Mouse (Mus musculus): ENCODE results near the gene Ggt1.
A peak's percentile ranks its signal among the peaks of the same experiment; 100 is the strongest.

The Ggt1 gene

DNA sequence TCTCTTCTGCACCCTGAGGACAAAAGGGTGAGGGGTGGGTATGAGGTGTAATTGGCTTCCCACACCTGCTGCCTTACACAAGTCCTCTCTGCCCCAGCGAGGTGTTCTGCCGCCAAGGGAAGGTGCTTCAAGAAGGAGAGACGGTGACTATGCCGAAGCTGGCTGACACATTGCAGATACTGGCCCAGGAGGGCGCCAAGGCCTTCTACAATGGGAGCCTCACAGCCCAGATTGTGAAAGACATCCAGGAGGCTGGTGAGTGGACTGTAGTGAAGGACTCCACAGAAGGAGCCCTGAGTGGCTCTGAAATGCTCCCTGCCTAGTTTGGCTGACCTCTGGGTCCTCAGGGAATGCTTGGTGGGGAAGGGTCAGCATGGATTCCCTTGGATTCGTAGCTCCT lies 17.7 kb downstream of the Ggt1 start:
- DNase-seq, result no peak

DNA sequence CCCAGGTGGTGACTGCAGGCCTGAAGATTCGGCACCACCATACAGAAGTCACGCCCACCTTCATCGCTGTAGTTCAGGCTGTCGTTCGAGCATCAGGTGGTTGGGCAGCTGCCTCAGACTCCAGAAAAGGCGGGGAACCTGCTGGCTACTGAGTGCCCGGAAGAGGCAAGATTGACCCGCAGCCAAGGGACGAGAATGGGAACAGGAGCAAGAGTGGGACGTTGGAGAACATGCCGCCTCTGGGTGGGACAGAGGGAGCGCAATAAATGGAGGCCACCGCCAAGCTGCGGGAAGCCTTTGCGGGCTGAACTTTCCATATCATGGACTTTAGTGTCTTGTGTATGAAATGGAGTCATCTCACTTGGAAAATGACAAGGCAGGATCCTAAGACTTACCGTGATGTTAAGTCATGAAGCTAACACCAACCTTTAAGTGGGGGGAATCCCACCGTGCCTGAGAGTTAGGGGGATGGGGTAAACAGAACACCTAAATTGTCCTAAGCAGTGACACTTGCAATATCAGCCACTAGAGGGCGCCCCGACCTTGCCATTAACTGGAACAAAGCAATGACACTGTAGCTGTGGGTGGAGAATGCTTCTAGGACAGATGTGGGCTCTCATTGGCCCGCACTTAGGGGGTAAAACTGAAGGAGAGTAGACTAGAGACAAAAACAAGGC lies 24.6 kb downstream of the Ggt1 start:
- DNase-seq, result peak; percentile 92

DNA sequence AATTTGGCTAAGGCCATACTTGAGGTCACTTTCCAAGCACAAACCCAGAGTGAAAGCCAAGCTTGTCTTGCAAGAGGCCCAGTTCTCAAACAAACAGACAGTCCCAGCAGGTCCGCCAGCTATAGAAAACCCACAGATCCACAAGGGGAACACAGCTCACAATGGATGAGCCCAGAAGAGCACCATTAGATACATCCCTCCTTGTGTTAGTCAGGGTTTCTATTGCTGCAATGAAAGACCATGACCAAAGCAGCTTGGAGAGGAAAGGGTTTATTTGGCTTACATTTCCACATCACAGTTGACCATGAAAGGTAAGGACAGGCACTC lies 25.1 kb downstream of the Ggt1 start:
- DNase-seq, result no peak

DNA sequence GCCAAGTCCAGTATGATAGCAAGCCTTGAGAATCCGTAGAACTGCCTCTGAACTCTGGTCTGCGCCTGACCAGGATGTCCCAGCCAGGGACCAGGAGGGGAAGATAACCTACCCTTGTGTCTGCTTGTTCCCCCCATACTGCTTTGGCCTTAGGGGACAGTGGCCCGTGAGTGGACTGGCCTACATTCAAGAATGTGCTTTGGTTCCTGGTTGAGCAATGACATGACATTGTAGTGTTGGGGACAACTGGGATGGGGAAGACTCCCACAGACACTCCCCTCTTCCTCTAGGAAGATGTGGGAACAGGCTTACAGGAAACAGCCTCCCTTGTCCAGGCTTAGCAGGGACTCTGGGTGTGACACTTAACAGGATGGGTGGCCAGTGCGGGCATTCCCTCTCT lies 26.4 kb downstream of the Ggt1 start:
- no peak for DNase-seq

DNA sequence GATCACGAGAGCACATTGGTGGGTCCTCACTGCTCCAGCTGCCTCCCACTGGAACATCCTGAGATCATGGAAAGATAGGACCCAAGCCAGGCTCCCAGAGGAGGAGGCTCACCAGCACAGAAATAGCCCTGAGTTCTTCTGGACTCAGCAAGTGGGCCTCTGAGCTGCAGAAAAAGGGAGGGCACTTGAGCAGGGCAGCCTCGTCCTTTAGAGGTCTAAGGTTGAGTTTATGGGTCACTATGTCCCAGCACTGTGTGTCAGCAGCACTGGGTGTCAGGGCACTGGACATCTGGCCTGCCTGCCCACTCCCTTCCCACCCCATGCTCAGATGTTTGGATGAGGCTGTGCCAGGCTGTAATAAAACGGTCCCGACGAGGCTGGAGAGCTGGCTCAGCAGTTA lies 26.9 kb downstream of the Ggt1 start:
- no peak for DNase-seq

DNA sequence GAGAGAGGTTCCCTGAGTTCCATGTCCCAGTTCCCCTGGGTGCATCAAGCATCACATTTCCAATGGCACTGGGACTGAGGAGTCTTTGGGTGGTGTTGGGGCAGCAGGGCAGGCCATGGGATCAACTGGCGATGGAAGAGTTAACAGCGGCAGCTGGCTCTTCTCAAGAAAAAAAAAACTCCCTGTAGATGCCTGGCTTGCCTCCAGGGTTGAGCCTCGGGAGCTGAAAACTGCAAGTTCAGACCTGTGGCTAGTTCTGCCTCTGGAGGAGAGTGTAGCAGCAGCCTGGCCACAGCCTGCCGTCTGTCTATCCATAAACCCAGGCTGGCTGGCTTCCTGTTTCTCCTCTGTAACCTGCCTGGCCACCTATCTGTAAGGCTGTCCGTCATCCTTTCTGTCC lies 27.7 kb downstream of the Ggt1 start, which contains the start of gene Ggt5:
Gene Ggt5, plus strand, starts transcription at position 212 of the 400 bp plus-strand sequence.
- peak; percentile 56 for DNase-seq

DNA sequence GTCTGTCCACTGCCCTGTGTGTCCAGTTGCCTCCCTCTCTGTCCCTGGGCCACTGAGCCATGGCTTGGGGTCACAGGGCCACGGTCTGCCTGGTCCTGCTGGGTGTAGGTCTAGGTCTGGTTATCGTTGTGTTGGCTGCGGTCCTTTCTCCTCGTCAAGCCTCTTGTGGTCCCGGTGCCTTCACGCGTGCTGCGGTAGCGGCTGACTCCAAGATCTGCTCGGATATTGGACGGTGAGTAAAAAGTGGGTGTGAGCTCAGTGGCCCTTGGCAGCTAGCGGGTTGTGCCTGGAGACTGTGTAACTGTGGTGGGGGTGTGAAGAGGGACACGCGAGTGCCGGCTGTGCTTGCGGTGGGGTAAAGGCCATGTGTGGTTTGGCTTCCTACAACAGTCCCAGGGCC lies 28.2 kb downstream of the Ggt1 start:
- DNase-seq, result no peak

DNA sequence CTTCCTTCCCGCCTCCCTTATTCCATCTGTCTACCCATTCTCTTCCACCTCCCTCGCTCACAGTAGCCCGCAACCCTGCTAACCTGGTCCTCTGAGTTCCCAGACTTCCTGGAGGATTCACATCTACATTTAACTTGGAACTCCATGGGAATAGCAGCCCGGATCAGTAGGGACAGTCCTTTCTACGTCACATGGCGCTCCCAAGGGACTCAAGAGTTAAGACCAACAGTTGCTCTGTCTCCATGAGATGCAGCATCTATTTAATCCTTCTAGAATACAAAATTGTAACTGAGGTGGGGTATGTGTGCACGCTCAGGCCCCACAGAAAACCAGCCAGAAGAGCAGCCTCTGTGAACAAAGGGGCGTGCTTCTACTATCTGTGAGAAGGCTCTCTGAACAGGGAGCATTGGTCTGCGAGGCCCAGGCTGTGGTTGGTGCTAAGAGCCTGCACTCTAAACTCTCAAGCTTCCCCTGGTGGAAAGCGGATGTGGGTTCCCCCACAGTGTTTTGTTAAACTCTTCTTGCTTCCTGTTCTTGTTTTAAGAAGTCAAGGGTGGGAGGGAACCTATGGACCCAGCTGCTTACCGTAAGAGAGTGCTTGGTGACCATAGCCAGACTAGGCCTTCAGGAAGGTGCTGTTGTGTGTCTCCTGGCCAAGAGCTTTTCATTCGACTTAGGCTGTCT lies 29.9 kb downstream of the Ggt1 start:
- DNase-seq, result no peak

DNA sequence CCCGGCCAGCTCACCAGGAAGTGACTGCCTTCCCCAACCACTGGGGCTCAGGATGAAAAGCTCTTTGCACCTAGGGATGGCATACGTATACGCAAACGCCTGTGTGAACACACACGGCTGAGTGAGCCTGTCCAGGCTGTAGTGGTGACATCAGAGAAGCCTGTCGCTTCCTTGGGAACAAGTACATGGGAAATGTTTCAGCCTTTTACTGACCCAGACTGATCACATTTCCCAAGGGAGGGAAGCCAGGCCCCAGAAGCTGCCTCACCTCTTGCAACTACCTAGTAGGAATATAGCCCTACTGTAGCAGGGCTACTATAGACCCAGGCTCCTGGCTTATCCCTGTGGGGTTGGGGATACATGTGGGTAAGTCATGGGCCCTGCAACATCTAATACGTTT lies 31.2 kb downstream of the Ggt1 start:
- no peak for DNase-seq

DNA sequence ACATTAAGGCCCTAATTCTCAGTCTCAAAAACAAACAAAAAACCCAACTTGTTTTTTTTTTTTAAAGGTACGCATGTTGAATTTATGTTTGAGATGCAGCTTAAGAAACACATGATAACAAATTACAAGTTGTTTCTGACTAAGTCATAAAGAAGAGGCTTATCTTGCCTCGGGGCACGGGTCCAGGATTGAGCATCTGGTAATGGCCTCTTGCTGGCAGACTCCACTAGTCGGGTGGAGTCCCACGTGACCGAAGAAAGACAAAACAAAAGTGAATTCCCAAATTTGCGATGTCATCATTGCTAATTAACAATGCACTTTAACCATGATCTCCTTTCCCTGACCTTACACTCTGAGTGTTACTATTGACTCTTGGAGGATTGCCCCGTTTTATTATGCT lies 34.6 kb downstream of the Ggt1 start:
- no peak for DNase-seq

DNA sequence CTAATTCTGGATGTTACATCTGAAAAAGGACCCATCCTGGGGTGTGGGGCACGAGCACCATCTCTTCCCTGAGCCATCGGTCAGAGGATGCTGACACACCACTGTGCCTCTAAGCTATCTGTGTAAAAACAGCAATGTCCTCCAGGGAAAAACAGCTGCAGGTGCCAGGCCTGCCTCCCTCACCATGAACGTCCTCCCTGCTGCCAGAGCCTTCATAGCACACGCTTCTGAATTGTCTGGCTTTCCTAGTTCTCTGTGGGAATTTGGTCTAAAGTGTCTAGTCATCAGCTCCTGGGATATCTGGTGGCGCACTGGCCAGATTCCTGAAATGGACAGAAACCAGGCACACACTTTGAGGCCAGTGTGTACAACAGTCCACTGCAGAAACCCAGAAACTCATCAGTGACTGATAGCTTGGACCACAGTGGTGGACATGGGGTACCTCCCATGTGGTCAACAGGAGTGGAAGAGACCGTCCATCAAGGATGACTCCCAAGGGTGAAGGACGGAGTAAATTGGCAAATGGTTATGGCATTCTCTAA lies 38.9 kb downstream of the Ggt1 start:
- DNase-seq, result no peak

DNA sequence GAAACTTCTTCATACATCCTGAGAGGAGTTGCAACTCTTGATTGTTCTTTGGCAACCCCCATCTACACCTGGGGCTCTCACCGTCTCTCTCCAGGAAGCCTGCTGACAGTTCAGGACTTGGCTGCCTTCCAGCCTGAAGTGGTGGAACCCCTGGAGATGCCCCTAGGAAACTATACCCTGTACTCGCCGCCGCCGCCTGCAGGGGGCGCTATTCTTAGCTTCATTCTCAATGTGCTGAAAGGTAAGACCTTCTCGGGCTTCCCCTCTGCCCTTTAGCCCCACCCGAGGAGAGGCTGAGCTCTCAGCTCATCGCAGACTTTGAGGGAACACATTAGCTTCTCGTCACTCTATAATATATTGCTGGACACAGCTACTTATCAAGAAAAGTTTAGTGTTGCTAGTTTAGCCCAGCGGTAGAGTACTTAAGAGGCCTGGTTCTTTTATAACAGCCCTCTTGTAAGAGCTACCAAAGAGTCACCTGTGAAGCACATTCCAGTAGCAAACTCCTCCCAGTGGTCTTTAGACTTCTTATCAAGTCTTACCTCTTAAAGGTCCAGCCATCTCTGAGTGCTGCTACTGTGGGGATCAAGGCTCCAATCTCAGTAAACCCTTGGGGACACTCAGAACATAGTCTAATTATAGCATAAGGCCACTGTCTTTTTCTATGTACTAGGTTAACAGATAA lies 43.9 kb downstream of the Ggt1 start:
- no peak for DNase-seq

DNA sequence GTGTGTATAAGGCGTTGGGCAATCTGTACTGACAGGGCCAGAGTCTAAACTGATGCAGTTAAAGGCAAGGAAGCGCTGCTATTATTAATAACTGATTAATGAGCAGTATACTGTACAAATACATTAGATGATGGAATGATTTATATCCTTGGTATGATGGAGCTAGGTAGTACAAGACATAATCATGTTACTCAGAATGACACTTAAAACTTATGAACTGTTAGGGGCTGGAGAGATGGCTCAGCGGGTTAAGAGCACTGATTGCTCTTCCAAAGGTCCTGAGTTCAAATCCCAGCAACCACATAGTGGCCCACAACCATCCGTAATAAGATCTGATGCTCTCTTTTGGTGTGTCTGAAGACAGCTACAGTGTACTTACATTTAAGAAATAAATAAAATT lies 45.8 kb downstream of the Ggt1 start:
- no peak for DNase-seq

DNA sequence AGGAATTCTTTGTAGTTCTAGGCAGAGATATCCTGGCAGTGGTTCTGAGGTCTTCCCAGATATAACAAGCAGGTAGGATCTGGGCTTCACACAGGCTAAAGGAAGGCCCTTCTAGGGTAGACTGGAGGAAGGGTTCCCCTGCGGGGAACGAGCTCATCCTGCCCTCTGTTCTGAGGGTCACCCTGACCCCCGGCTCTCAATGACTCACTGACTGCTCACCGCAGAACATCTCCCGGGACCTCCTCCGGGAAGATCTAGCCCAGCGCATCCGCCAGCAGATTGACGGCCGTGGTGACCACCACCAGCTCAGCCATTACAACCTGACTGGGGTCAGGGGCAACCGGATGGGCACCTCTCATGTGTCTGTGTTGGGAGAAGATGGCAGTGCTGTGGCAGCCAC lies 47.6 kb downstream of the Ggt1 start:
- no peak for DNase-seq

DNA sequence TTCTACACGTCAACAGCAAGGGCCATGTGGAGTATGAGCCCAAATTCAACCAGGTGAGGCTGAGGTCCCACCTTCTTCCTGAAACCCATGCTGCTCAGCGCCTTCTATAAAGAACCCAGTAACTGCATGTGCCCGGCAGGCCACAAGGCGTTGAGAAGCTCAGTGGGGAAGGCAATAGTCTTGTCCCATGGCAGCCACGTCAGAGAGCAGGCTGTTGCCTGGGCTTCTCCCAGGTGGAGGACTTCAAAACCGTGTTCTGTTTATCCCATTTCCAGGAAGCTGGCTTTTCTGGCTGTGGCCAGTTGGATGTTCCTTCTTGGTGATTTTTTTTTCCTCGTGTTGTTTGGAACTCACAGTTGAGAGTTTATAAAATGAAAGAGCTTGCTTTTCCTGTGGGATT lies 49.1 kb downstream of the Ggt1 start:
- no peak for DNase-seq

DNA sequence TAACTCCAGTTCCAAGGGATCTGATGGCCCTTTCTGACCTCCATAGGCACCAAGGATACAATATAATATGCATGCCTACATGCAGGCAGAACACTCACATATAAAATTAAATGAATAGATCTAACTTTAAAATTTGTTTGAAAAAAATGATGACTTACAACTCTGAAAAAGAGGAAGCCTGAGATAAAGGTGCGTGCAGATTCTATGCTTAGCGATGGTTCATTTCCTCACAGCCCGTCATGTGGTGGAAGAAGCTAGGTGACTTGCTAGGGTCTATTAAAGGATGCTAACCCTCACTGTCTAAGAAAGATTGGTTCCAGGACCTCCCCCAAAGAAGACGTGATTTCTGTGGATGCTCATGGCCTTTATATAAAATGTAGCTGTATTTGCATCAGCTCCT lies 54.6 kb downstream of the Ggt1 start:
- DNase-seq, result no peak

DNA sequence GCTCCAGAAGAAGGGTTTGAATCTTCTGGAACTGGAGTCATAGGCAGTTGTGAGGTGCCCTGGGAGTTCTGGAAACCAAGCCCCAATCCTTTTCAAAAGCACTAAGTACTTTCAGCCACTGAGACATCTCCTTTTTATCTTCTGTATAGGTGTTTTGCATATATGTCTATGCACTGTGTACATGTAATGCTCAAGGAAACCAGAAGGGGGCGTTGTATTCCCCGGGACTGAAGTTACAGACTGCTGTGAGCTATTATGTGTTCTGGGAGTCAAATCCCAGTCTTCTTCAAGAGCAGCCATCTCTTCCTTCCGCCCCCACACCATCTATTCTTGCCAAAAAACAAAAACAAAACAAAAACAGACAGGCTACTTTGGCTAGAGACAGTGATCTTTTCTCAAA lies 59.4 kb downstream of the Ggt1 start:
- DNase-seq, result no peak

DNA sequence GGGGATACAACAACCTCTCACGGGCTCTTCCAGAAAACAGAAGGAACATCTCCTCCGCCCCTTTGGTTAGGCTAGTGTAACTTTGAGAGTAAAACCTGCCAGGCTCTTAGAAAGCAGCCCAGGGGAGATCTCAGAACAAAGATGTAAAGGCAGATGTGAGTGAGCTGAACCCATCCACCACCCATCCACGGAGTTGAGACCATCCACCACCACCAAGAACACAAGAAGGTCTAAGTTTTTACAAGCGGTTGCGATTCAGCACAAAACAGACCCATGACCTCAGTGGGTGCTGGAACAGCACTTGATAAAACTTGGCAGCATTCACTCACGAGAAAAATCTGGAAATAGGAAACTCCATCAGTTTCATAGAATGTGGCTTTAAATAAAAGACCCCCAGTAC lies 64.5 kb downstream of the Ggt1 start:
- DNase-seq, result no peak

DNA sequence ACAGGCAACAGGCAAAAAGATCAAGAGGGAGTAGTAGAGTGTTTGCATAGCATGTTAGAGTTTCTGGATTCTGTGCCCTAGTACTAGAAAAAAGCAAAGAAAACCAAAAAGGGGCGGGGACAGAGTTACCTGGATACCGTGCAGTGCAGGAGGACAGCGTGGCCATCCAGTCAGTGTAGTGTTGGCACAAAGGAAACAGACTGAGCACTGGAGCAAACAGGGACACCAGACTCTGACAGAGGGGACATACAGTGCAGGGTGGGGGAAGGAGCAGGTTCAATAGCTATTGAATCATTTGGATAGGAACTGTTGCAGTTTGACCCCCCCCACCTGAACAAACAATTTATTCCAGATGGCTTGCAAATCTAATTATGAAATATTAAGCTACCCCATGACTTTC lies 65.6 kb downstream of the Ggt1 start:
- no peak for DNase-seq

DNA sequence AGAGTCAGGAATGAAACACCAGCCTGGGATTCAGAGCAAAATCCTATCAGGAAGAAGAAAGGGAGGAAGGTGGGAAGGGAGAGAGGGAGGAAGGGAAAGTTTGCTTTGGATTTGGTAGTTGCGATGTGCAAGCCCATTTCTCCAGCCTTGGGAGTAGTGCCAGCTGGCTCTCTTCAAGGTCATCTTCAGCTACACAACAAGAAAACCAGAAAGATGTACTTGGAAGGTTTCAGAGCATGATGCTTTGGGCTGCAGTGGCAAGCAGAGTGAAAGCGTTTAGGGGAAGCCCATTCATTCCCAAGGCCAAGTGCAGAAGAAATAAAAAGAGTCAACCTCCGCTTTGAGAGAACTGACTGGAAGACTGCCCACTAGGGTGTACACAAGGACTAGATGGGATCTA lies 66.1 kb downstream of the Ggt1 start:
- no peak for DNase-seq

DNA sequence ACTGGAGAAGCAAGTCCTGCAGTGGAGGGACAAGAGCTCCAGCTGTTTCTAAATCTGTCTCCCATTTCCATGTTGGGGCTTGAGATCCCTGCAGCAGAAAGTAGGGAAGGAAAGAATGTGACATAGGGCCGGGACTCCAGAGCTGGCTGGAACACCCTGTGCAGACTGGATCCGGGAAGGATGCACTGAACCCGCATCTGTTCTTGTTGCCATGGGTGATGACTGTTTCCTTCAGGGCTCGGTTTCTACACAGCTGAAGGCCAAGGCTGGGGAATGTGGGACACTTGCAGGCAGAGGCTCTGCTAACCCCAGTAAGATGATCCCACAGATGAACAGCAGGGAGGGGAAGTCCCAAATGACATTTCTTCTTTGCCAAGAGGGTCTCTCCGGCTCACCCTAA lies 71.2 kb downstream of the Ggt1 start:
- DNase-seq, result peak; percentile 23

DNA sequence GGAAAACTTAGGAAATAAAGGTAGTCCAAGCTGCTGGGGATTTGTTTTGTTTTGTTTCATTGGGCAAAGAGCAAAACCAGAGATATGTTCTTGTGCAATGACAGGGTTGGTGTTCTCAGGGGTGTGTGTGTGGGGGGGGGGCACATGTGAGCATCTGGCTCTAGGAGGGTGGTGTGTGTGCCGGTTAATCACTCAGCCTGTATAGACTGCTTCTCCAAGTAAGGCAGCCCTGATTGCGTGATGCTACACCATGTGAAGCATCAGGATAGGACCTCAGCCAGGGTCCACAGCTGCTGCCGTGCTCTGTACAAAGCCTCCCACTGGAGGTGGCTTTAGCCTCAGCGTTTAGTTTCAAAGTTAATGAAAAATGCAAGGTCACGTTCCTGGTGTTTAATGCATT lies 71.6 kb downstream of the Ggt1 start:
- no peak for DNase-seq

DNA sequence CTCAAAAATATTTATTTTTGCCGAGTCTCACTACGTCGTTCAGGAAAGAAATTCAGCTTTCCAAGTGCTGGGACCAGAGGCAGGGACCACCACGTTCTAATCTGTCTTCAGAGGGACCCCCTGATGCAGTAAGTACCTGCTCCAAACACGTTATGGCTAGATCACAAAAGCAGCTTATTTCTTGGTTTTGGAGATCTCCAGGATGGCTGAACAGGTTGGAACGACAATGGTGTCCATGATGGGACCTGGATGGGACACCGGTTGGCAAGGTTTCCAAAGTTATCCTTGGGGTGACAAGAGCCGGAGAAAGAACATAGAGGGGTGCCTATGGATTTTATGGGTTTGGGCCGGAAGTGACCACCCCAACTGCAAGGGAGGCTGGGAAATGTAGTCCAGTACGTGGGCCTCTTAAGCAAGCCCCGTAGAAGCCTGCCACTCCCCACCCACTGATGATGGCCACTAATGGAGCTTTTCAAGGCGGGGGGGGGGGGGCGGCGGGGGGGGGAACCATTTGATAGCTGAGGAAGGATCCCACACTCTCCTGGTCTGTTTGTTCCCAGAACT lies 72.3 kb downstream of the Ggt1 start:
- DNase-seq, result no peak

DNA sequence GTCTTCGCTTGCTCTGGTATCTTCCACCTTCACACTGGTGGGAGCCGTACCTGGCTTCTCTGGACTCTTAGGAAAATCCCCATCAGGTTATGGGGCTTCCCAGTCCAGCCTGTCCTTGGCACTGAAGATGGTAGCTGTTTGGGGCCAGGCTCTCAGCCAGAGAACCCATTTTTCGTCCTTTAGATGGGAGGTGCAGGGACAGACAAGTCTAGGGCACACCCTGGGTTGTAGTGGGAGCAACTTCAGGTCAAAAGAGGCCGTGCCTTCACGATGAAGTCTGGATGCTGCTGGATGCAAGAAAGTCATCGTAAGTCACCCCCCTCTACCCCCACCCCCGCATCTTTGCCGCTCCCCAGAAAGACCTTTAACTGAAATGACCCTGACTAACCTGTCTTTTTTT lies 73.2 kb downstream of the Ggt1 start:
- no peak for DNase-seq

Data from embryo, embryonic 11 days (tissue).